Mouse (Mus musculus) mouse trophoblast stem cell (cell line): ENCODE data around the gene Hdc.
"Not testable (repeated sequence)": the region's sequence is repeated elsewhere in the genome, so short reads cannot be mapped to it uniquely, and the experiment has no call there.

ENCODE experiments used
- in situ Hi-C, 2 experiments: fragments of 300-500 bp; cut with MseI, MboI; formaldehyde crosslinking; loops; 2 replicates in 1 of 2; 3 replicates in 1 of 2; pipeline ENCODE4 v1.15.1; 2025

The Hdc gene

GRCm38 (mm10) chr2:126619249-126619704 lies at the start of gene Hdc:
Gene Hdc (minus strand): TSS chr2:126619299.
- in situ Hi-C loops: no loop called here

GRCm38 (mm10) chr2:126668621-126669252 lies 49.6 kb upstream of the Hdc start:
- in situ Hi-C loops: loop anchor here in 1 of 2 experiments (10.0 kb wide), 1 partner anchor 74 kb away; no protein-coding TSS in a partner anchor

- in situ Hi-C loops: loop anchor here in 1 of 2 experiments (10.0 kb wide), 1 partner anchor 71 kb away; no protein-coding TSS in a partner anchor
These were observed 46.9 kb upstream of the Hdc start for GRCm38 (mm10) chr2:126665984-126666383.

GRCm38 (mm10) chr2:126663481-126663880 lies 44.4 kb upstream of the Hdc start:
- in situ Hi-C loops: loop anchor here in 1 of 2 experiments (10.0 kb wide), 1 partner anchor 69 kb away; no protein-coding TSS in a partner anchor

- in situ Hi-C loops: no loop called here
These were observed 33.8 kb upstream of the Hdc start for GRCm38 (mm10) chr2:126652929-126653328.

GRCm38 (mm10) chr2:126647762-126648161 lies 28.7 kb upstream of the Hdc start:
- in situ Hi-C loops: no loop called here

- in situ Hi-C loops: no loop called here
These were observed 27.4 kb upstream of the Hdc start for GRCm38 (mm10) chr2:126646461-126646860.

GRCm38 (mm10) chr2:126644768-126645167 lies 25.7 kb upstream of the Hdc start:
- in situ Hi-C loops: no loop called here

- in situ Hi-C loops: no loop called here
These were observed 21.2 kb upstream of the Hdc start for GRCm38 (mm10) chr2:126640298-126640697.

- in situ Hi-C loops: no loop called here
These were observed 17.1 kb upstream of the Hdc start for GRCm38 (mm10) chr2:126635939-126636823.

GRCm38 (mm10) chr2:126633165-126633564 lies 14.1 kb upstream of the Hdc start:
- in situ Hi-C loops: no loop called here

GRCm38 (mm10) chr2:126628455-126628995 lies 9.4 kb upstream of the Hdc start:
- in situ Hi-C loops: no loop called here

- in situ Hi-C loops: no loop called here
These were observed 4.0 kb upstream of the Hdc start for GRCm38 (mm10) chr2:126623138-126623537.

GRCm38 (mm10) chr2:126622455-126622854 lies 3.4 kb upstream of the Hdc start:
- in situ Hi-C loops: no loop called here

GRCm38 (mm10) chr2:126618470-126619179 lies 474 bp downstream of the Hdc start:
- in situ Hi-C loops: no loop called here

- in situ Hi-C loops: no loop called here
These were observed 3.7 kb downstream of the Hdc start for GRCm38 (mm10) chr2:126615355-126615754.

- in situ Hi-C loops: not testable (repeated sequence)
These were observed 9.5 kb downstream of the Hdc start for GRCm38 (mm10) chr2:126609600-126609999.

GRCm38 (mm10) chr2:126607553-126608203 lies 11.4 kb downstream of the Hdc start:
- in situ Hi-C loops: no loop called here

GRCm38 (mm10) chr2:126606688-126607062 lies 12.4 kb downstream of the Hdc start:
- in situ Hi-C loops: no loop called here

- in situ Hi-C loops: no loop called here
These were observed 12.9 kb downstream of the Hdc start for GRCm38 (mm10) chr2:126606061-126606687.
